Mouse (Mus musculus) kidney, adult 2 months (tissue): Measurements from ENCODE around the gene Daam1. TPM values are rescaled to one million over a fixed set of nuclear protein-coding genes. Genes with fewer than 3 reads are reported as not detected.
"Not testable (repeated sequence)": the region's sequence is repeated elsewhere in the genome, so short reads cannot be mapped to it uniquely, and the experiment has no call there.

Source experiments
- DNase-seq: peaks from one replicate; pipeline ENCODE4 v3.0.0; 2021
- H3K27ac ChIP-seq: fragments of 200-500 bp; 2 replicates; pipeline ENCODE4 v1.5.1; 2012; ENCODE audit warnings: low read depth, low read length, control low read depth, inconsistent platforms; ENCODE audit not compliant: insufficient read depth
- H3K27me3 ChIP-seq: fragments of 200-500 bp; replicated peaks from 2 replicates; pipeline ENCODE4 v1.6.1; 2012; ENCODE audit warnings: mild to moderate bottlenecking, moderate library complexity, low read length, inconsistent platforms; ENCODE audit not compliant: control insufficient read depth, insufficient read depth
- H3K36me3 ChIP-seq: fragments of 200-500 bp; 2 replicates; pipeline ENCODE4 v1.6.1; 2012; ENCODE audit warnings: mild to moderate bottlenecking, moderate library complexity, low read length, inconsistent platforms; ENCODE audit not compliant: control insufficient read depth, insufficient read depth
- H3K4me1 ChIP-seq: fragments of 200-500 bp; 2 replicates; pipeline ENCODE4 v1.6.1; 2011; ENCODE audit warnings: low read length; ENCODE audit not compliant: control insufficient read depth, insufficient read depth
- H3K4me3 ChIP-seq: fragments of 200-500 bp; 2 replicates; pipeline ENCODE4 v1.5.1; 2011; ENCODE audit warnings: mild to moderate bottlenecking, low read depth, low read length, control low read depth; ENCODE audit not compliant: insufficient read depth
- CTCF ChIP-seq: fragments of 200-500 bp; conservative IDR thresholded peaks from 2 replicates; pipeline ENCODE4 v1.5.1; 2011; ENCODE audit warnings: low read depth, mild to moderate bottlenecking, control low read depth, low read length, moderate library complexity, mixed read lengths; ENCODE audit not compliant: insufficient read depth, insufficient read length
- POLR2A ChIP-seq: fragments of 200-500 bp; IDR thresholded peaks from one replicate; pipeline ENCODE4 v1.6.1; 2011; ENCODE audit warnings: low read depth, low read length, control low read depth
- WGBS: fragments of 180-500 bp; shearing (Covaris S2); methylation state at CpG from one replicate; pipeline ENCODE4 v1.1.7; 2018; 5-methylcytosine and 5-hydroxymethylcytosine counted together
- polyA plus RNA-seq: library from polyadenylated mRNA; depleted of rRNA; stranded (reverse); fragments of >200 nt; gene quantifications from 2 replicates; pipeline ENCODE4 v1.2.3, GENCODE M21; 2012

The Daam1 gene
- polyA plus RNA-seq, 1 experiment: 5.2 TPM

DNA sequence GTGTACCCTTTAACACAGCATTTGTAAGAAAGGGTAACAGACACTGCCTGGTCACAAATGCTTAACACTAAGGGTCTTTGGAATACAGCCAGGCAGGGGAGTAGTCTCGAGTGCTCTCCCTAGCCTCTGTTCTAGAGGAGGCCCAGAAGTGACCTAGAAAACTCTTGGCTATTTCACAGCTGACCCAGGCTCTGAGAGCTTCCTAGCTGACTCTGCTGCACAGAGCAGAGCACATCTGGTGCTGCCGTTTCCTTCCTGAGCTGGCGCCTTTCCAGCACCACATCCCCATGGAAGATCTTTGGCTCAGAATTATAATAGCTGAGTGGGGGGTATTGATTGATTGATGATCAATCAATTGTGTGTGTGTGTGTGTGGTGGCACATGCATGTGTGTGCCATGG, 11.1 kb downstream of the Daam1 start:
- TF ChIP-seq POLR2A (no peak), CTCF (no peak)
- peak; percentile 65 for DNase-seq
- Histone ChIP-seq H3K4me1 (peaks cover 46% of the 10 kb centered on the region), H3K27ac (no peak overlapping the region), H3K36me3 (no peaks in the 10 kb centered on the region), H3K27me3 (no peaks in the 10 kb centered on the region), H3K4me3 (no peak overlapping the region)
- WGBS: 20% methylated on average over 3 of the region's 3 CpGs

DNA sequence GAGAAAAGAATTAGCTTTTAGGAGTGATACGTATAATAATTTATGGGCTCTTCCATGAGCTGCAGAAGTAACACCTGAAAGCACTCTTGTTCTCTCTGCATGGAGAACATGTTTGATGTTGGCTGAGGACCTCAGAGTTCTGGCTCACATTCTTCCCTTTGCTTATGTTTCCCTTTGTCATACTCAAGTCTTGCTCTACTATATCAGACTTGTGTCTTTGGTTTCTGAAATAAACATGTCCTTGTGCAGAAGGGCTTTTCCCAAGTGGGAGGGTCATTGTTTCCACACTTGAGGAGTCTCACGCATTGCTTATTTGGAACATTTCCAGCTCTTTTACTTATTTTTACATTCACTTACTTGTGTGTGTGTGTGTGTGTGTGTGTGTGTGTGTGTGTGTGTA, 11.7 kb downstream of the Daam1 start:
- Histone ChIP-seq H3K4me3 (no peak overlapping the region), H3K4me1 (peaks cover 40% of the 10 kb centered on the region), H3K36me3 (no peaks in the 10 kb centered on the region), H3K27me3 (no peaks in the 10 kb centered on the region), H3K27ac (no peak overlapping the region)
- DNase-seq: no peak
- 55% methylated on average over 2 of the region's 2 CpGs for WGBS
- TF ChIP-seq POLR2A (no peak), CTCF (no peak)

DNA sequence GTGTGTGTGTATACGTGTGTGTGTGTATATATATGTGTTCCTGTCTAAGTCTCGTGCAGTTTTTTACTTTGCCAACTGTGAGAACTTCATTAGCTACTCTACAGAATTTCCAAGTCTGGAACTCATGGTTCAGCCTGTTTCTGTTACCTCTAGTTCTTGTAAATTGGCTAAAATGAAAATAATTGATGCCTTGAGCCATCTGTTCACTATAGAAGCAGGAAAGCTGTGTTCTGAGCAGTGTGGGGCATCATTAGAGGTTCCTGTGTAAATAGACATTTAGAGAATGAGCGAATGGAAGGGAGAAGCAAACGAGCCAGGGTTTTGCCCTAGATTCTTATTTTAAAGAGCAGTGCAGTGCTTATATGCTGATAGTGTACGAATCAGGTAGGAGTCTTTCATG, 14.6 kb downstream of the Daam1 start:
- Histone ChIP-seq H3K4me3 (no peak overlapping the region), H3K27ac (no peak overlapping the region), H3K4me1 (peaks cover 29% of the 10 kb centered on the region), H3K36me3 (no peaks in the 10 kb centered on the region), H3K27me3 (no peaks in the 10 kb centered on the region)
- TF ChIP-seq POLR2A (no peak), CTCF (no peak)
- WGBS: 95% methylated on average over 5 of the region's 5 CpGs
- DNase-seq: no peak

DNA sequence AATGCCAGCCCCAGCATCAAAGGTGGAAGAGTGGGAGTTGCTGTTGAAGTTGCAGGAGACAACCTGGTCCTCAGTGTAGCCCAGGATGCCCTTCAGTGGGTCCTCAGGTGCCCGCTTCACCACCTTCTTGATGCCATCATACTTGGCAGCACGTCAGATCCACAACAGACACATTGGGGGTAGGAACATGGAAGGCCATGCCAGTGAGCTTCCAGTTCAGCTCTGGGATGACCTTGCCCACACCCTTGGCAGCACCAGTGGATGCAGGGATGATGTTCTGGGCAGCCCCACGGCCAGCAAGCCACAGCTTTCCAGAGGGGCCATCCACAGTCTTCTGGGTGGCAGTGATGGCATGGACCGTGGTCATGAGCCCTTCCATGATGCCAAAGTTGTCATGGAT, 15.5 kb downstream of the Daam1 start:
- WGBS: 100% methylated on average over 4 of the region's 4 CpGs
- H3K27me3 ChIP-seq, H3K27ac ChIP-seq, H3K36me3 ChIP-seq, DNase-seq, H3K4me3 ChIP-seq: not testable (repeated sequence)
- peaks cover 19% of the 10 kb centered on the region for H3K4me1 ChIP-seq

DNA sequence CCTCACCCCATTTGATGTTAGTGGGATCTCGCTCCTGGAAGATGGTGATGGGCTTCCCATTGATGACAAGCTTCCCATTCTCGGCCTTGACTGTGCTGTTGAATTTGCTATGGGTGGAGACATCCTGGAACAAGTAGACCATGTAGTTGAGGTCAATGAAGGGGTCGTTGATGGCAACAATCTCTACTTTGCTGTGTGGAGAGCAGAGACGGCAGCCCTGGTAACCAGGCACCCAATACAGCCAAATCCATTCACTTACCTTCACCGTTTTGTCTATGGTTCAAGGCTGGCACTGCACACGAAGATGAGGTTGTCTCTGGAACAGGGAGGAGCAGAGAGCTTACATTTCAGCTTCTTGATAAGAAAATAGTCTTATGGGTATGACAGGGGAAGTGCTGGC, 16.1 kb downstream of the Daam1 start:
- not testable (repeated sequence) for H3K4me3 ChIP-seq, H3K27ac ChIP-seq, H3K36me3 ChIP-seq, H3K27me3 ChIP-seq, DNase-seq
- WGBS: 90% methylated on average over 6 of the region's 6 CpGs
- peaks cover 15% of the 10 kb centered on the region for H3K4me1 ChIP-seq

DNA sequence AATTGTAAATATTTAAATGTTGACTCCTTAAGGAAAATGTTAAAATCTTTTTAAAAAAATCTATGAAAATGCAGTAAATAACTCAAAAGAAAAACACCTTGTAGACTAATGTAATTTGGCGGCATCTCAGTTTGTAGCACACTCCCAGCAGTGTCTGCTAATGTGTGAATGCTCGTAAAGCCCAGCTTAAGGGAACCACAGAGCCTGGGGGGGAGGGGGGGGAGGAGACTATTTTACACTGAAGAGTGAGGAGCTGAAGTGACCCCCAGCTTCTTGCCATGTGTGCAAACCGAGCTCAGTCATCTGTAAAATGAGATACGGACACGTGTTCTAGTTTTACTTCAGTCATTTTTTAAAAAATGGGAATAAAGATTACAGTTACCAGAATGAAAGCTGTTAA, 16.7 kb downstream of the Daam1 start:
- no peaks in the 10 kb centered on the region for H3K27me3 ChIP-seq
- H3K27ac ChIP-seq: no peak overlapping the region
- peaks cover 9% of the 10 kb centered on the region for H3K4me1 ChIP-seq
- no peak for DNase-seq
- no peak for TF ChIP-seq CTCF
- no peak for TF ChIP-seq POLR2A
- WGBS: 36% methylated on average over 5 of the region's 5 CpGs
- no peaks in the 10 kb centered on the region for H3K36me3 ChIP-seq
- H3K4me3 ChIP-seq: no peak overlapping the region

DNA sequence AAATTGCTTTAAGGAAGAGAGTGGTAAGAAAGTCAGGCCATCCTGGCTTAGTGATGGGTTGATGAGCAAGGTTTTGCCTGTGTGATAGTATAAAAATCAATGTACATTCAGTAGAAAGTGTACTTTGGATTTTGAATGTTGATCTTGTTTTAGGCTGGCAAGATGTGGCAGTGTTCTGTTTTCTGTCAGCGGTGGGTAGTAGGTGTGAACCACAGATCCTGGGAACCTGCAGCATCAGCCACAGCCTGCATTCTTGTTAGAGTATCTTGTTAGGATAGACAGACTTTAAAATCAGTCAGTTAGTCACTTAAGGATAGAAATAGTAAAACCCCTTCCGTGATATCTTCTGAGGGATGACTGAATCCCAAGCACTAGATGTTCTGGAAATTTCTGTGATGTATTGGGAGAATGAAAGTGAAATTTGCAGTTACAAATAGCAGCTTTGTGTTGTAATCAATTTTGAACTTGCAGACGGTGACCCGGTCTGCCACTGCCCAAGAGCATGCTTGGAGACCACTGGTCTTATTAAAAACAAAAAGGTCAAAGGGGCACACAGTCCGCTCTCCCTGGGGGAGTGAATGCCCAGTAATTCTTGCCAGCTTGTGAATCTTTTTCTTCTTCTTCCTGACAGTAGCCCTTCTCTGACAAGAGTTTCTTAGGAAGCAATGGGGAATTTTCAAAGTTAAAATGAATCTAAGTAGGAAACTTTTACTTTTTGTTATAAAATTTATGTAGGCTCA, 17.3 kb downstream of the Daam1 start:
- H3K36me3 ChIP-seq: no peaks in the 10 kb centered on the region
- no peak for DNase-seq
- no peak overlapping the region for H3K4me3 ChIP-seq
- H3K27me3 ChIP-seq: no peaks in the 10 kb centered on the region
- H3K4me1 ChIP-seq: peaks cover 9% of the 10 kb centered on the region
- H3K27ac ChIP-seq: no peak overlapping the region
- WGBS: 39% methylated on average over 5 of the region's 5 CpGs
- no peak for TF ChIP-seq CTCF
- no peak for TF ChIP-seq POLR2A

DNA sequence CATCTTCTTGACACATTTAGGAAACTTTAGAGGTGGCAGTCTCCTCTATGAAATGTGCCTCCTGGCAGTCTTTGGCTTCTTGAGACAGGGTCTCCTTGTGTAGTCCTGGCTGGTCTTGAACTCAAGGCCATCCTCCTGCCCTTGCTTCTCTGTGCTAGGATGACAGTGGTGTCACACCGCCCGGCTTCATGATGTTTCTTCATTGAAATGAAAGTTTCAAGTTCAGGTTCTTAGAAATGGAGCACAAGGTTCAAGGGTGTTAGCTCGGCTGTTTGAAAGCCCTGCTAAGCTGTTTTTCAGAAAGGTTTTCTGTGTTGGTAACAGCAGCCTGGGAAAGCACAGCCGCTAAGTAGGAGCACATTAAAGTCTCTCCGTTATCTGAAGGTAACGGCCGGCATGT, 18.2 kb downstream of the Daam1 start:
- H3K4me3 ChIP-seq: no peak overlapping the region
- H3K27me3 ChIP-seq: no peaks in the 10 kb centered on the region
- peaks cover 15% of the 10 kb centered on the region for H3K4me1 ChIP-seq
- 83% methylated on average over 7 of the region's 7 CpGs for WGBS
- H3K36me3 ChIP-seq: no peaks in the 10 kb centered on the region
- TF ChIP-seq CTCF (no peak), POLR2A (no peak)
- no peak overlapping the region for H3K27ac ChIP-seq
- peak; percentile 27 for DNase-seq
